Mouse (Mus musculus): ENCODE results near the gene Cyp2c69.
"Not testable (repeated sequence)": the region's sequence is repeated elsewhere in the genome, so short reads cannot be mapped to it uniquely, and the experiment has no call there.

DNA sequence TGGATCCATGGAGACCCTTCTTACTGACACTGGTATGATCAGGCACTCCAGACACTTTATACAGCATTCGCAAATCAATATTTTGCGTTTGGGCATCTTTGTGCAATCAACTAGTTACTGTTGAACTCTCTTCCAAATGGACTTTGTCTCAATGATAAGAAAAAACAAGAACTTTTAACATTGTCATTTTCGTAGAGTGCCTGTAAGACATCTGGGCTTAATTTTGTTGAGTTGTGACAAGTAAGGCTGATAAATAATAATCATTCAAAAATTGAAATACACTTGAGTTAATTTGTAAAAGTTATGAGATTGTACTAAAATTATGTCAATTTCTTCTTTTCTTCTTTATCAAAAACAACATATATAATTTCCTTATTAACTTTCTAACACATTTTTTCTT lies 73.9 kb downstream of the Cyp2c69 start, which contains the start of gene Cyp2c40:
- not testable (repeated sequence) for TF ChIP-seq CTCF (IDR thresholded peaks at IDR 0.05; ENCODE audit: low read depth, low read length); TAL1 (conservative IDR thresholded peaks at IDR 0.05; ENCODE audit: low read depth, low read length); POLR2AphosphoS5 (IDR thresholded peaks at IDR 0.05; ENCODE audit: insufficient replicate concordance, low read depth, low read length); GATA1 (IDR thresholded peaks at IDR 0.05; ENCODE audit: borderline replicate concordance, low read length)

Data from G1E (cell line).